Mouse (Mus musculus): ENCODE measurements around the gene Otx2. TPM values are rescaled to one million over a fixed set of nuclear protein-coding genes. Genes with fewer than 3 reads are reported as not detected.

Otx2 gene
- polyA plus RNA-seq, 1 experiment from 2014 or later = not detected

GRCm38 (mm10) chr14:48651471-48652211, 22.0 kb downstream of the Otx2 start:
- 8% methylated on average over 26 of the region's 26 CpGs for WGBS (ENCODE audit: insufficient replicate concordance)
- Histone ChIP-seq H3K4me1 (ENCODE audit: insufficient read depth) (0 out of 2 replicates have a peak, but pooled peaks cover 2% of the 10 kb centered on the region), H3K27ac (ENCODE audit: low read depth) (no peak overlapping the region), H3K27me3 (ENCODE audit: insufficient read depth, low read length) (peaks cover 62% of the 10 kb centered on the region), H3K36me3 (replicated peaks; ENCODE audit: insufficient read depth, low read length) (no peaks in the 10 kb centered on the region), H3K4me2 (ENCODE audit: low read depth, low read length) (no peak overlapping the region), H3K9ac (replicated peaks) (no peak overlapping the region), H3K9me3 (ENCODE audit: low read length) (no peaks in the 10 kb centered on the region), H3K4me3 (ENCODE audit: low read depth, low read length) (no peak overlapping the region)
- no peak for TF ChIP-seq EP300 (IDR thresholded peaks at IDR 0.05; ENCODE audit: low read depth)
- TF ChIP-seq CTCF (IDR thresholded peaks at IDR 0.05; ENCODE audit: low read depth) = no peak
- ATAC-seq (no peak), DNase-seq (no peak)

GRCm38 (mm10) chr14:48641462-48642395, 31.9 kb downstream of the Otx2 start:
- DNase-seq (no peak), ATAC-seq (no peak)
- H3K9ac ChIP-seq (replicated peaks) = no peak overlapping the region
- TF ChIP-seq EP300 (IDR thresholded peaks at IDR 0.05; ENCODE audit: low read depth) (no peak), CTCF (IDR thresholded peaks at IDR 0.05; ENCODE audit: low read depth) (no peak)
- no peaks in the 10 kb centered on the region for H3K27me3 ChIP-seq (ENCODE audit: insufficient read depth, low read length)
- 73% methylated on average over 12 of the region's 12 CpGs for WGBS (ENCODE audit: insufficient replicate concordance)
- no peak overlapping the region for H3K4me2 ChIP-seq (ENCODE audit: low read depth, low read length)
- no peak overlapping the region for H3K27ac ChIP-seq (ENCODE audit: low read depth)
- H3K36me3 ChIP-seq (replicated peaks; ENCODE audit: insufficient read depth, low read length) = no peaks in the 10 kb centered on the region
- no peak overlapping the region for H3K4me3 ChIP-seq (ENCODE audit: low read depth, low read length)
- no peaks in the 10 kb centered on the region for H3K9me3 ChIP-seq (ENCODE audit: low read length)
- no peaks in the 10 kb centered on the region for H3K4me1 ChIP-seq (ENCODE audit: insufficient read depth)

- H3K9me3 ChIP-seq (ENCODE audit: low read length) = no peaks in the 10 kb centered on the region
- H3K4me1 ChIP-seq (ENCODE audit: insufficient read depth) = no peaks in the 10 kb centered on the region
- no peak overlapping the region for H3K4me2 ChIP-seq (ENCODE audit: low read depth, low read length)
- WGBS (ENCODE audit: insufficient replicate concordance) = 73% methylated on average over 3 of the region's 3 CpGs
- H3K27me3 ChIP-seq (ENCODE audit: insufficient read depth, low read length) = no peaks in the 10 kb centered on the region
- H3K4me3 ChIP-seq (ENCODE audit: low read depth, low read length) = no peak overlapping the region
- H3K27ac ChIP-seq (ENCODE audit: low read depth) = no peak overlapping the region
- no peak overlapping the region for H3K9ac ChIP-seq (replicated peaks)
- DNase-seq (no peak), ATAC-seq (no peak)
- TF ChIP-seq CTCF (IDR thresholded peaks at IDR 0.05; ENCODE audit: low read depth) (no peak), EP300 (IDR thresholded peaks at IDR 0.05; ENCODE audit: low read depth) (no peak)
- no peaks in the 10 kb centered on the region for H3K36me3 ChIP-seq (replicated peaks; ENCODE audit: insufficient read depth, low read length)
Observed at GRCm38 (mm10) chr14:48633141-48633540, 40.5 kb downstream of the Otx2 start.

DNA sequence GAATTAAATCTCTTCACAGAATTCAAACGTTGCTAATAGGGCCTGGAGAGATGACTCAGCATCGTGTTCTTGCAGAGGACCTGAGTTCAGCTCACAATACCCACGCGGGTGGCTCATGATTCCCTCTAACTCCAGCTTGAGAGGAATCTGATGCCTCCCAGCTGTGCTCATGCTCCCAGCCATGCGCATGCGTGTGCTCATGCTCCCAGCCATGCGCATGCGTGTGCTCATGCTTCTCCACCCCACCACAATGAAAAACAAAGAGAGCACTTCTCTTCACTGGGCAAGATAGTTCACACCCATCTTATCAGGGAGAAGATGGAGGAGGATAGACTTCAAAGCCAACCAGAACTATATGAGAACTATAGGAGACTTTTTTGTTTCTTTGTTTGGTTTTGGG, 41.3 kb downstream of the Otx2 start:
- DNase-seq (no peak), ATAC-seq (no peak)
- Histone ChIP-seq H3K27ac (ENCODE audit: low read depth) (no peak overlapping the region), H3K4me2 (ENCODE audit: low read depth, low read length) (no peak overlapping the region), H3K9me3 (ENCODE audit: low read length) (no peaks in the 10 kb centered on the region), H3K27me3 (ENCODE audit: insufficient read depth, low read length) (no peaks in the 10 kb centered on the region), H3K4me3 (ENCODE audit: low read depth, low read length) (no peak overlapping the region), H3K9ac (replicated peaks) (no peak overlapping the region), H3K4me1 (ENCODE audit: insufficient read depth) (no peaks in the 10 kb centered on the region), H3K36me3 (replicated peaks; ENCODE audit: insufficient read depth, low read length) (no peaks in the 10 kb centered on the region)
- 81% methylated on average over 8 of the region's 8 CpGs for WGBS (ENCODE audit: insufficient replicate concordance)
- TF ChIP-seq CTCF (IDR thresholded peaks at IDR 0.05; ENCODE audit: low read depth) (no peak), EP300 (IDR thresholded peaks at IDR 0.05; ENCODE audit: low read depth) (no peak)

DNA sequence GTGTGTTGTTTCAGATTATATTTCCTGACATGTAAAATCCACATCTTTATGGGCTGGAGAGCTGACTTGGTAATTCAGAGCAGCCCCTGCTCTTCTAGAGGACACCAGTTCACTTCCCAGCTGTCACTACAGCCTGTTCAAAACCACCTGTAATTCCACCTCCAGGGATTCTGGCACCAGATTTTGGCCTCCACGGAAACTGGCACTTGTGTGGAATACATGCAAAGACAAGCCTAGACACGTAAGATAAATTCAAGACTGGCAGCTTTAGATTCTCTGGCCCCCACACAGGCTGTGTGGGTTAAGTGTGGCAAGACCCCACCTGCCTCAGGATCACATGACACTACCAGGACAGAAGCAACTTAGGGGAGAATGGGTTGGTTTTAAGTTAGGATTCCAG, 42.1 kb downstream of the Otx2 start:
- no peaks in the 10 kb centered on the region for H3K36me3 ChIP-seq (replicated peaks; ENCODE audit: insufficient read depth, low read length)
- no peak overlapping the region for H3K4me2 ChIP-seq (ENCODE audit: low read depth, low read length)
- TF ChIP-seq EP300 (IDR thresholded peaks at IDR 0.05; ENCODE audit: low read depth) (no peak), CTCF (IDR thresholded peaks at IDR 0.05; ENCODE audit: low read depth) (no peak)
- DNase-seq (no peak), ATAC-seq (no peak)
- no peak overlapping the region for H3K9ac ChIP-seq (replicated peaks)
- H3K4me1 ChIP-seq (ENCODE audit: insufficient read depth) = no peaks in the 10 kb centered on the region
- H3K27ac ChIP-seq (ENCODE audit: low read depth) = no peak overlapping the region
- H3K27me3 ChIP-seq (ENCODE audit: insufficient read depth, low read length) = no peaks in the 10 kb centered on the region
- no peaks in the 10 kb centered on the region for H3K9me3 ChIP-seq (ENCODE audit: low read length)
- WGBS (ENCODE audit: insufficient replicate concordance) = 80% methylated on average over 2 of the region's 2 CpGs
- H3K4me3 ChIP-seq (ENCODE audit: low read depth, low read length) = no peak overlapping the region

DNA sequence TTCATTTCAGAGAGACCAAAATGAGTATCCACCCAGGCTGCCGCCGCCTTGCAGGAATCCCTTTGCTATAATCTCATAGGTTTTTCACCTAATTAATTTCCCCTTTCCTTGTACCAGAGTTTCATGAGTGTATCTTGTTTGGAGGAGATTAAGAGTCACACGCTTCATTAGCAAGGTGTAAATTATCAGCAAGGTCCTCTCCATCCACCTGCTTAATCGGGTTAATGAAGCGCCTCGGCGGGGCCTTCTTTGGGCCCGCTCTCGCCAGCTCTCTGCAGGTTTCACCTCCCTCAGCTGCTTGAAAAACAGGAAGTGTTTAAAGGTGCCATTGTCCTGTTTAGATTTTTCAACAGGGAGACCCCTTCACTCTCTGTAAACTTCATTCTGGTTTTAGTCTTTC, 44.2 kb downstream of the Otx2 start:
- H3K4me3 ChIP-seq (ENCODE audit: low read depth, low read length) = no peak overlapping the region
- WGBS (ENCODE audit: insufficient replicate concordance) = 79% methylated on average over 9 of the region's 9 CpGs
- no peaks in the 10 kb centered on the region for H3K9me3 ChIP-seq (ENCODE audit: low read length)
- no peaks in the 10 kb centered on the region for H3K27me3 ChIP-seq (ENCODE audit: insufficient read depth, low read length)
- no peak overlapping the region for H3K4me2 ChIP-seq (ENCODE audit: low read depth, low read length)
- H3K27ac ChIP-seq (ENCODE audit: low read depth) = no peak overlapping the region
- no peak for ATAC-seq
- no peaks in the 10 kb centered on the region for H3K4me1 ChIP-seq (ENCODE audit: insufficient read depth)
- no peak for TF ChIP-seq EP300 (IDR thresholded peaks at IDR 0.05; ENCODE audit: low read depth)
- TF ChIP-seq CTCF (IDR thresholded peaks at IDR 0.05; ENCODE audit: low read depth) = no peak
- no peak for DNase-seq
- H3K36me3 ChIP-seq (replicated peaks; ENCODE audit: insufficient read depth, low read length) = no peaks in the 10 kb centered on the region
- no peak overlapping the region for H3K9ac ChIP-seq (replicated peaks)

Data from liver, postnatal 0 days (tissue).